Mouse (Mus musculus): Measurements from ENCODE around the gene Carnmt1. TPM values are rescaled to one million over a fixed set of nuclear protein-coding genes. Genes with fewer than 3 reads are reported as not detected.
A peak's percentile ranks its signal among the peaks of the same experiment; 100 is the strongest.

Carnmt1 gene
- polyA plus RNA-seq, 1 experiment, result 5.4 TPM

DNA sequence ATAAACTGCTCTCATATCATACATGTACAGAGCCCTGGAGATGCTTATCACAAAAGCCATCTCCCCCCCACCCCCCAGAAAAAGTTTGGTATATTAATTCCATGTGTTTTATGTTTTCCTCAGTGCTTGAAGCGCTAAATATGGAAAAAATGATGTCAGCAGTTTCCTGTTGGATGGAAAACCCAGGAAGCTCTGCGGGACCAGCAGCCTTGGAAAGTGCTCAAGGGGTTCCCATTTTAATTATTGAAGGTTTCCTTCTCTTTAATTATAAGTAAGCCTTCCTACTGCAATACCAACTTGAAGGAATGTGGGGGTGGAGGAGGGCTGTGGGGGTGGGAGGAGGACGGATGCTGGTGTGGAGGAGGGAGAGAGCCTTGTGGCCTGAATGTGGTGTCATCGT, 29.6 kb upstream of the Carnmt1 start:
- Histone ChIP-seq H3K36me3 (ENCODE audit: control insufficient read depth, insufficient read depth) (no peaks in the 10 kb centered on the region), H3K4me3 (ENCODE audit: insufficient read depth, poor library complexity, severe bottlenecking) (no peak overlapping the region), H3K79me3 (ENCODE audit: low read depth) (no peaks in the 10 kb centered on the region), H3K27me3 (ENCODE audit: control insufficient read depth, insufficient read depth, insufficient read length) (no peaks in the 10 kb centered on the region), H3K79me2 (ENCODE audit: control insufficient read depth, insufficient read depth) (no peaks in the 10 kb centered on the region), H3ac (ENCODE audit: control insufficient read depth, insufficient read length, low read depth) (no peak overlapping the region)
- TF ChIP-seq CTCF (IDR thresholded peaks at IDR 0.05; ENCODE audit: control insufficient read depth, insufficient read depth, insufficient read length) (no peak), FOSL1 (IDR thresholded peaks at IDR 0.05; ENCODE audit: insufficient read depth, low read length, poor library complexity, severe bottlenecking) (no peak), USF1 (IDR thresholded peaks at IDR 0.05; ENCODE audit: low read depth) (no peak), MAX (IDR thresholded peaks at IDR 0.05) (no peak), MYOG (IDR thresholded peaks at IDR 0.05; ENCODE audit: control insufficient read depth, extremely low read depth, insufficient read length) (no peak), MYOD1 (IDR thresholded peaks at IDR 0.05; ENCODE audit: control insufficient read depth, insufficient read length, low read depth) (no peak), CEBPB (IDR thresholded peaks at IDR 0.05; ENCODE audit: low read depth) (no peak)

DNA sequence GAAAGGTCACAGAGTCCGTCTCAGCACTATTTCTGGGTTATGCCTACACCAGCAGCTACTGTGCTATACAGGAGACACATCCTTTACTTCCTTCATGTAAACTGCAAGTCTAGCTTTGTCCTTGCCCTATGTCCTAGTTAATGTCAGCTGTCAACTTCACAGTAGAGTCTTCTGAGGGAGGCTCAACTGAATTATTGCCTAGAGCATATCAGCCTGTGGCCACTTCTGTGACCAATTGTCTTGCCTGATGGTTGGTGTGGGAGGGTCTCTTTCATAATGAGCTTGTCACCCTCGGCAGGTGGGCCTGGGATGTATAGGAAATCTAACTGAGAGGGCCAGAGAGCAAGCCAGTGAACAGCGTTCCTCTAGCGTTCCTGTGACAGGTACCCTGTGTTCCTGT, 27.2 kb upstream of the Carnmt1 start:
- Histone ChIP-seq H3K4me3 (ENCODE audit: insufficient read depth, poor library complexity, severe bottlenecking) (no peak overlapping the region), H3K36me3 (ENCODE audit: control insufficient read depth, insufficient read depth) (no peaks in the 10 kb centered on the region), H3K79me3 (ENCODE audit: low read depth) (no peaks in the 10 kb centered on the region), H3K27me3 (ENCODE audit: control insufficient read depth, insufficient read depth, insufficient read length) (no peaks in the 10 kb centered on the region), H3K79me2 (ENCODE audit: control insufficient read depth, insufficient read depth) (no peaks in the 10 kb centered on the region), H3ac (ENCODE audit: control insufficient read depth, insufficient read length, low read depth) (no peak overlapping the region)
- TF ChIP-seq MYOG (IDR thresholded peaks at IDR 0.05; ENCODE audit: control insufficient read depth, extremely low read depth, insufficient read length), result no peak
- no peak for TF ChIP-seq MYOD1 (IDR thresholded peaks at IDR 0.05; ENCODE audit: control insufficient read depth, insufficient read length, low read depth)
- no peak for TF ChIP-seq FOSL1 (IDR thresholded peaks at IDR 0.05; ENCODE audit: insufficient read depth, low read length, poor library complexity, severe bottlenecking)
- TF ChIP-seq CEBPB (IDR thresholded peaks at IDR 0.05; ENCODE audit: low read depth), result no peak
- TF ChIP-seq CTCF (IDR thresholded peaks at IDR 0.05; ENCODE audit: control insufficient read depth, insufficient read depth, insufficient read length), result no peak
- no peak for TF ChIP-seq MAX (IDR thresholded peaks at IDR 0.05)
- TF ChIP-seq USF1 (IDR thresholded peaks at IDR 0.05; ENCODE audit: low read depth), result no peak

DNA sequence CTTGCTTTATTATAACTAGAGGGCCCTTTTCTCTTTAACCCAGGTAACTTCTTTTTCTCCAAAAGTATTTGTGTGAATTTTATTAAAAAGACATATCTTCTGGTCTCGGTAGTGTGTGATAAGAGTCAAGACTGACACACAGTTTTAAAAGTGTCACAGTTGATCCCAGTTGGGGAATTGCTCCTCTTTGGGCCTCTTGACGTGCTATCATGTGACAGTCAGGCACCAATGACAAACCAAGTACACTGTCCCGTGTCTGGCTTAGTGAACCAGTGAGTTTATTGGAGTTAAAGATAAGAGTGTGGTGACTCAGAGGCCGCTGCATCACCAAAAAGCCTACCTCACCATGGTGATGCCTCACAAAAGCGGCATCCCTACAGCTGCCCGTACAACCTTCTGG, 26.5 kb upstream of the Carnmt1 start:
- Histone ChIP-seq H3K79me3 (ENCODE audit: low read depth) (no peaks in the 10 kb centered on the region), H3K4me3 (ENCODE audit: insufficient read depth, poor library complexity, severe bottlenecking) (no peak overlapping the region), H3K36me3 (ENCODE audit: control insufficient read depth, insufficient read depth) (no peaks in the 10 kb centered on the region), H3ac (ENCODE audit: control insufficient read depth, insufficient read length, low read depth) (no peak overlapping the region), H3K79me2 (ENCODE audit: control insufficient read depth, insufficient read depth) (no peaks in the 10 kb centered on the region), H3K27me3 (ENCODE audit: control insufficient read depth, insufficient read depth, insufficient read length) (no peaks in the 10 kb centered on the region)
- TF ChIP-seq USF1 (IDR thresholded peaks at IDR 0.05; ENCODE audit: low read depth) (peak; percentile 27), MYOG (IDR thresholded peaks at IDR 0.05; ENCODE audit: control insufficient read depth, extremely low read depth, insufficient read length) (no peak), CTCF (IDR thresholded peaks at IDR 0.05; ENCODE audit: control insufficient read depth, insufficient read depth, insufficient read length) (no peak)

DNA sequence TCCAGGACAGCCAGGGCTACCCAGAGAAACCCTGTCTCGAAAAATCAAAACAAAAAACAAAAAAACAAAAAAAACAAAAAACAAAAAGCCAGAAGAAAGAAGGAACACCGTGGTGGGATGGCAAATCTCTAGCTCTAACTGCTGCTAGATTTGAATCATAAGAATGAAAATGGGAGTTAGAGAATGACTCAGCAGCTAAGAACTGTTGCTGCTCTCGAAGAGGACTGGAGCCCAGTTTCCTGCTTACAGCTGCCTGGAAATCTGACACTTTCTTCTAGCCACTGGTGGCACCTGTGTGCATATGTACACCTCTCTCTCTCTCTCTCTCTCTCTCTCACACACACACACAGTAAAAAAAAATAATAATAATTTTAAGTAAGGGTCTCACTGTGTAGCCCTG, 24.2 kb upstream of the Carnmt1 start:
- no peak overlapping the region for H3ac ChIP-seq (ENCODE audit: control insufficient read depth, insufficient read length, low read depth)
- H3K79me2 ChIP-seq (ENCODE audit: control insufficient read depth, insufficient read depth), result no peaks in the 10 kb centered on the region
- TF ChIP-seq MAX (IDR thresholded peaks at IDR 0.05), result no peak
- no peak for TF ChIP-seq CEBPB (IDR thresholded peaks at IDR 0.05; ENCODE audit: low read depth)
- no peak for TF ChIP-seq MYOD1 (IDR thresholded peaks at IDR 0.05; ENCODE audit: control insufficient read depth, insufficient read length, low read depth)
- TF ChIP-seq USF1 (IDR thresholded peaks at IDR 0.05; ENCODE audit: low read depth), result no peak
- TF ChIP-seq FOSL1 (IDR thresholded peaks at IDR 0.05; ENCODE audit: insufficient read depth, low read length, poor library complexity, severe bottlenecking), result no peak
- TF ChIP-seq CTCF (IDR thresholded peaks at IDR 0.05; ENCODE audit: control insufficient read depth, insufficient read depth, insufficient read length), result no peak
- no peak for TF ChIP-seq MYOG (IDR thresholded peaks at IDR 0.05; ENCODE audit: control insufficient read depth, extremely low read depth, insufficient read length)
- no peak overlapping the region for H3K4me3 ChIP-seq (ENCODE audit: insufficient read depth, poor library complexity, severe bottlenecking)
- no peaks in the 10 kb centered on the region for H3K27me3 ChIP-seq (ENCODE audit: control insufficient read depth, insufficient read depth, insufficient read length)
- H3K36me3 ChIP-seq (ENCODE audit: control insufficient read depth, insufficient read depth), result no peaks in the 10 kb centered on the region
- no peaks in the 10 kb centered on the region for H3K79me3 ChIP-seq (ENCODE audit: low read depth)

DNA sequence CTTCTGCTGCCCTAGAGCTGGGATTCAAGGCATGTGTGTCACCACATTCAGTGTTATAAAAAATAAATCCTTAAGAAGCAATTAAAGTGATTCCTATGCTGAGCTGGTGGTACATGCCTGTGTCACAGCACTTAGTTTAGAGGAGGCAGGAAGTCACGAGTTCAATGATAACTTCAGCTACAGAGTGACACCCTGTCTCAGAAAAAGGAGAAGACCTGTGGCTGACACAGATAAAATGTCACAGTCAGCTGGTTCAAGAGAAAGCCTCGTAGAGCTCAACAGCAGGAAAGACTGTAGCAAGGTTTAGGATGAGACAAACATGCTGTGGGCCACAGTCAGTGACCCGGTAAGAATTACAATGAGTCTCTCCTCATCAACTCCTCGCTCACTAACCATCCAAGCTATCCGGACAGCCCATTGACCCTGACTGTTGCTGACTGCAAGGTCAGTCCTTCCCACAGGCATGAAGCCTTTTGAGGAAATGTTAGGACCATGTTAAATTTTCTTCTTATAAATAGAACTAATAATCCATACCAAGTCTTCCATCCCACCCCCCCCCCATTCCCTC, 23.6 kb upstream of the Carnmt1 start:
- Histone ChIP-seq H3K79me2 (ENCODE audit: control insufficient read depth, insufficient read depth) (no peaks in the 10 kb centered on the region), H3ac (ENCODE audit: control insufficient read depth, insufficient read length, low read depth) (no peak overlapping the region), H3K27me3 (ENCODE audit: control insufficient read depth, insufficient read depth, insufficient read length) (no peaks in the 10 kb centered on the region), H3K4me3 (ENCODE audit: insufficient read depth, poor library complexity, severe bottlenecking) (no peak overlapping the region), H3K79me3 (ENCODE audit: low read depth) (no peaks in the 10 kb centered on the region), H3K36me3 (ENCODE audit: control insufficient read depth, insufficient read depth) (no peaks in the 10 kb centered on the region)
- no peak for TF ChIP-seq USF1 (IDR thresholded peaks at IDR 0.05; ENCODE audit: low read depth)
- no peak for TF ChIP-seq MAX (IDR thresholded peaks at IDR 0.05)
- no peak for TF ChIP-seq FOSL1 (IDR thresholded peaks at IDR 0.05; ENCODE audit: insufficient read depth, low read length, poor library complexity, severe bottlenecking)

DNA sequence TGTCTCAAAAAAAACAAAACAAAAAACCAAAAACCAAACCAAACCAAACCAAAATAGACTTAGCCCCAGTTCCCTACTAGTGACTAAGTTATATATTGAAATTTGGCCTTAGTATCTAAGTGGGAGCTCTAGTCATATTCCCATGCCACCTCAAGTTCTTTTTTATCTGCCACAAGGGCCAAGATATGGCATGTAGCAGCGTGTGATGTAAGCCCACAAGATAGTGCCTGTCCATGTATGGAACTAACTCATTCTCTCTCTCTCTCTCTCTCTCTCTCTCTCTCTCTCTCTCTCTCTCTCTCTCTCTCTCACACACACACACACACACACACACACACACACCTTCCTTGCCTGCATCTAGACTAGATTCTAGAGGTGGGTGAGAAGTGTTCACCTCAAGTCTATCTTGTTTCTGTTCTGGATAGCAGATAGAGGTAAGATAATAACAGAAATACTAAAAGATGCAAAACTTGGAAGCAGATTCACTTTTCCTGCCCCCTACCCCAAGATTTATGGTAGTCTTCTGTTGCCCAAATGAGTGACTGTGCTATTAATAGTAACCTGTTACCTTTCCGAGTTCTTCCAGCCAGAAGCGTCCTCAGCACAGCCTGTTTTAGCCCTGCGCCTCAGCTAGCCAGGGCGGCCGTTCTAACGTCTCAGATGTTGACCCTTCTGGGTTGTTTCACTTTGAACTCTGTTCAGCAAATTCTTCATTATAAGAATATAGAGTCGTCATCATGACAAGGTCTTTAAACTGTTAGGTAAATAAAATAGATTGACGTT, 22.6 kb upstream of the Carnmt1 start:
- H3K79me3 ChIP-seq (ENCODE audit: low read depth), result no peaks in the 10 kb centered on the region
- no peak overlapping the region for H3ac ChIP-seq (ENCODE audit: control insufficient read depth, insufficient read length, low read depth)
- H3K27me3 ChIP-seq (ENCODE audit: control insufficient read depth, insufficient read depth, insufficient read length), result no peaks in the 10 kb centered on the region
- no peak for TF ChIP-seq MAX (IDR thresholded peaks at IDR 0.05)
- TF ChIP-seq CEBPB (IDR thresholded peaks at IDR 0.05; ENCODE audit: low read depth), result no peak
- TF ChIP-seq MYOD1 (IDR thresholded peaks at IDR 0.05; ENCODE audit: control insufficient read depth, insufficient read length, low read depth), result no peak
- no peak overlapping the region for H3K4me3 ChIP-seq (ENCODE audit: insufficient read depth, poor library complexity, severe bottlenecking)
- no peaks in the 10 kb centered on the region for H3K36me3 ChIP-seq (ENCODE audit: control insufficient read depth, insufficient read depth)
- no peaks in the 10 kb centered on the region for H3K79me2 ChIP-seq (ENCODE audit: control insufficient read depth, insufficient read depth)
